Mouse (Mus musculus) embryonic stem cell, embryonic (primary cell): Measurements from ENCODE around the gene Kmo.

Source experiments
- CTCF ChIA-PET, 4 experiments: fragments of 300-600 bp in 2 of 4; fragments of 350-600 bp in 2 of 4; sonication (Branson Sonifier 250); formaldehyde crosslinking; loops; one replicate each; lab custom pipeline; 2022; ENCODE audit warnings: inconsistent platforms in 2 of 4; lab: Charles Lee
- POLR2A ChIA-PET, 4 experiments: fragments of 300-600 bp in 2 of 4; fragments of 350-600 bp in 2 of 4; sonication (Branson Sonifier 250); formaldehyde crosslinking; loops; one replicate each; lab custom pipeline; 2022; ENCODE audit warnings: antibody characterized with exemption in 4 of 4, inconsistent platforms in 1 of 4; lab: Charles Lee

The Kmo gene

GRCm38 (mm10) chr1:175619814-175620431, at the start of gene Kmo:
Gene Kmo (plus strand): TSS chr1:175620381.
- CTCF ChIA-PET = no interaction called here
- POLR2A ChIA-PET = interaction anchor here in 1 of 4 experiments (0.7 kb wide), 1 partner anchor 38 kb away, joined by 3 read pairs; no protein-coding TSS in a partner anchor

- CTCF ChIA-PET = no interaction called here
- POLR2A ChIA-PET = no interaction called here
These were observed 46.1 kb upstream of the Kmo start for GRCm38 (mm10) chr1:175574129-175574528.

DNA sequence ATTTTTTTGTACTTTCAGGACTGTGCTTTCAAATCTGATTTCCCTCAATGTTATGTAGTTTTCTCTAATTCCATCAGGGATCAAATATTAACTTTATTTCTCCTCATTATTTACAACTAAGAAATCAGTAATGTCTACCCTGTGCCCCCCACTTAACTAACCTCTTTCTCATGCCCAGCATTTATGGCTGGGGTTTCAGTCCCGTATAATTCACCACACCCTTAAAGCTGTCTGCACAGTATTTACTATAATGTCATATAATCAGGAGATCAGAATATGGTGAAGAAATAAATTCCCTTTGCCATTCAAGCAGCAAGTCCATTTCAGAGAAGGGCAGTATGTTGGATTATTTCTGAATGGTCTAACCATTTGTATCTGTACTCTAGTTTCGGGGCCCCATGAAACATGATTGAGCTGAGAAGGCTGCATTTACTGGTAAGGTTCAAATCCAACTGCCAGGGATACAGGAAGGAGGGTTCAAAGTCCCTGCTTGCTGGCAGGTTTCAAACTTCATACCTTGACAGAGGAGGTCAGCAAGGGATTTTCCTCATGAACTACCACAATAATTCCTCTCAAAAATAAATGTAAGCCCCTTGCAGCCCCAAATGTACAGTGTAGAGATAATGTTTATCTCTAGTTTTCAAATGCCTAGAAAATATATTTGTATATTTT, 41.6 kb upstream of the Kmo start:
- CTCF ChIA-PET = no interaction called here
- POLR2A ChIA-PET = interaction anchor here in 2 of 4 experiments (0.6 to 1.1 kb wide), 2 partner anchors 67 to 155 kb away, joined by 3 read pairs; no protein-coding TSS in a partner anchor

DNA sequence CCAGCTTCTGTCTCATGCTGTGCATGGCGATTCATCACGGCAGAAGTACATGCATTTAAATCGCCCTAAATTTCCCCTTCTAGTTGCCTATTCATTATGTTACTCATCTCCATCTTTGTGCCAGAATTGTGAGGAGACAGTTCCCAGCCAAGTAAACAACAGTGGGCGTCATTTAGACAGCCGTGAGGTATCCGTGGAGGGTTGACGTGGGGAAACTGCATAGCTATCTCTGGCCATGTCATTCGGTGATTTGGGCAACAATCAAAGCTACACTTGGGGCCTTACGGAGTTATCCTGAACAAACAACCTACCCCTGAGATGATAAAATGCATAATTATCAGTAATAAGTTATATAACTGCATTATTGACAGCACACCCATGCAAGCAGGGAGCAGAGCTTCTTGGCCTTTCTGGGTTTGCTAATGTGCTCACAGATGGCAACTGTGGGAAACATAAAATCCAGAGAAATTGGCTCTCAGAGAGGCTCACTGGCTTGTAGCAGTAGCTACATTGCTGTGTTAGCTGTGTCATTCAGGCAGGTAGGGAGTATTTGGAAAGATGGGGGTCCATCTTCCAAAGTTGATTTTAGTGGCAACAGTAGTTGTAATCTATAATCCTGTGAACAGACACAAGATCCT, 40.5 kb upstream of the Kmo start:
- CTCF ChIA-PET = interaction anchor here in 1 of 4 experiments (0.5 kb wide), 1 partner anchor 538 kb away, joined by 3 read pairs; no protein-coding TSS in a partner anchor

DNA sequence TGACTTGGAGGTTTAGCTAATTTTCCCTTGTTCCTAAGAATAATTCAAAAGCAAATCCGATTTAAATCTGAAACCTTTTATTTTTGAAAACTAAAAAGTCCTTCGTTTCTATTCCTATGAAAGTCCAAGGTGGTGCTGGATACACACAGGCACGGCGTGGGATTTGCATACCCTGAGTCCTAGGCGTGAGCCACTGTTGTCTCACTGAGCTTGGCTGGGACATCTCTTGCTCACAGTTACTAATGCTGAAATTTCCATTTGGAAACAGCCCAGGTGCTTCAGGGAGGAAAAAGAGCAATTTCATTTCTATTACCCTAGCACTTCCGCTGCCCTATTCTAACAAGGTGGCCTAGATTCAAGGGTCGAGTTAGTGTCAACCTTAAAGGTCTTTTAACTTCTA, 39.8 kb upstream of the Kmo start:
- POLR2A ChIA-PET = interaction anchor here in 1 of 4 experiments (0.6 kb wide), 1 partner anchor 12 kb away, joined by 3 read pairs; no protein-coding TSS in a partner anchor
- CTCF ChIA-PET = interaction anchor here in 1 of 4 experiments (0.5 kb wide), 1 partner anchor 539 kb away, joined by 3 read pairs; no protein-coding TSS in a partner anchor

More for the DNA sequence above, 40.5 kb upstream of the Kmo start:
- POLR2A ChIA-PET = no interaction called here

DNA sequence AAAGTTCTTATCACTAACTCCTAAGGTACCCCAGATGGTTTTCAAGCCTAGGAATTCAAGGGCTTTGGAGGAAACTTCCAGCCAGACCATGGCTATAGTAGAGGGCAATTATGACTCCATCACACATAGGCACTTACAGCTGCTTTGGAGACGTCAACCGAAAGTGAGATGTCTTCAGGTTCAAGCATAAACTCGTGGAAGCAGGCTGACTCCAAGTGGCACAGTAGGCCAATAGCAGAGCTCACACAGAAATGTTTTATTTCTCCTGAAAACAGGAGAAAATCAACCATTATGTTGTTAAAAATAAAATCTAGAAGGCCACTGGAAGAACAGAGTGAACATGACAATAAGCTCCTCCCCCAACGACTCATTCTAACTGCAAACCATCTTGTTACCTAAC, 37.4 kb upstream of the Kmo start:
- ChIA-PET CTCF (no interaction called here), POLR2A (no interaction called here)

DNA sequence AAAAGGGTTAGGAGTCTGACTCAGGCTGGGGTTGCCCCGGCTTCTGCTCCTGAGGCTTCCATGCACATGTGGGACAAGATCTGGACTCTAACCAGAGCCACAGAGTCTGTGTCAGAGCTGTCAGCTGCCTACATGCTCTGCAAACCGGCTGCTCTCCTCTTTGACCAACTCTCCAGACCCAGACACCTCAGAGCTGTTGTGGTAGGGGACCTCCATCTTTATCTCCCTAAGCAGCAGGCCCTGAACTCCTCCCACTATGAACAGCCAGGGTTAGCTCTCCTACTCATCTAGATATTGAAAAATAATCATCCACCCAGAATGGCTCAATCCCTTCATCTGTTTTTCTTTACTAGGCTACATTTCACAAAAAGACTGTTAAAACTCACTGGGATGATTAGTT, 34.9 kb upstream of the Kmo start:
- ChIA-PET CTCF (no interaction called here), POLR2A (no interaction called here)

DNA sequence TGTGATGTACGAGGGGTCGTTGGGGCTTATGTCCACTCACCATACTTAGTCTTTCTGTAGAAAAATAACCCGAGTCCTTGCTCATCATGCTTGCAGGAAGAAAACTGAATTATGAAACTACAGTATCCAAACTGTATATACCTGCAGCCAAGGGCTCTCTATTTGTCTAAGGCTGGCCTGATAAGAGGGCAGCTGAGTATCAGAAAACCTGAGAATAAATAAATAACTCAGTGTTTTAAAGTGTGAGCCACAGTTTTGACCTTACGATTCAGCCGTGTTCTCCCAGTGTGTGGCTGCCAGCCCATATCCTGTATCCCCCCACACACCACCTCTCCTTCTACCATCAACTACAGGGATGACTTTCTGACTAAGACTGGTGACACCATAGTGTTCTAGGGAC, 33.5 kb upstream of the Kmo start:
- ChIA-PET CTCF (interaction anchor here in 1 of 4 experiments (0.7 kb wide), 1 partner anchor 636 kb away, joined by 3 read pairs; no protein-coding TSS in a partner anchor), POLR2A (no interaction called here)

- CTCF ChIA-PET = interaction anchor here in 1 of 4 experiments (0.7 kb wide), 1 partner anchor 183 kb away, joined by 5 read pairs; no protein-coding TSS in a partner anchor
- POLR2A ChIA-PET = no interaction called here
These were observed 27.3 kb upstream of the Kmo start for GRCm38 (mm10) chr1:175592832-175593231.

GRCm38 (mm10) chr1:175602231-175602630, 17.9 kb upstream of the Kmo start:
- ChIA-PET POLR2A (no interaction called here), CTCF (no interaction called here)

- CTCF ChIA-PET = no interaction called here
- POLR2A ChIA-PET = no interaction called here
These were observed 16.8 kb upstream of the Kmo start for GRCm38 (mm10) chr1:175603390-175603789.

DNA sequence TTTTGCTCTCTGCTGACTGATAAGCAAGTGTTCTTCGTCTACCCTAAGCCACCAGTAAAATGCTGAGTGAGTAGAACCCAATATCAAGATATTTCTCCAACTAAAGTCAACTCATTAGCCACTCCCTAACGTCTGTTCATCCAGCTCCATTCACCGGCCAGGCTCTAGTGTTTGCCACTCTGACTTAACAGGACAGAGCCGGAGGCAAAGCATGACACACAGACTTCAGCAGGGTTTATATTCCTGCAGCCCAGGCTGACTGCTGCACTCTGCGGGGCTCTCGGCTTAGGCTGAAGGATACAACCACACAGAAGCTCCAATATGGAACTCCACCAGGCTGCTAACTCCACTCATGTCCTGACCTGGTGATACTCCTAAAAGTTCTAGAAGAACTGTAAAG, 12.9 kb upstream of the Kmo start:
- CTCF ChIA-PET = no interaction called here
- POLR2A ChIA-PET = interaction anchor here in 1 of 4 experiments (2.2 kb wide), 1 partner anchor 18 kb away, joined by 7 read pairs; the partner anchor contains the start of gene Fh1

DNA sequence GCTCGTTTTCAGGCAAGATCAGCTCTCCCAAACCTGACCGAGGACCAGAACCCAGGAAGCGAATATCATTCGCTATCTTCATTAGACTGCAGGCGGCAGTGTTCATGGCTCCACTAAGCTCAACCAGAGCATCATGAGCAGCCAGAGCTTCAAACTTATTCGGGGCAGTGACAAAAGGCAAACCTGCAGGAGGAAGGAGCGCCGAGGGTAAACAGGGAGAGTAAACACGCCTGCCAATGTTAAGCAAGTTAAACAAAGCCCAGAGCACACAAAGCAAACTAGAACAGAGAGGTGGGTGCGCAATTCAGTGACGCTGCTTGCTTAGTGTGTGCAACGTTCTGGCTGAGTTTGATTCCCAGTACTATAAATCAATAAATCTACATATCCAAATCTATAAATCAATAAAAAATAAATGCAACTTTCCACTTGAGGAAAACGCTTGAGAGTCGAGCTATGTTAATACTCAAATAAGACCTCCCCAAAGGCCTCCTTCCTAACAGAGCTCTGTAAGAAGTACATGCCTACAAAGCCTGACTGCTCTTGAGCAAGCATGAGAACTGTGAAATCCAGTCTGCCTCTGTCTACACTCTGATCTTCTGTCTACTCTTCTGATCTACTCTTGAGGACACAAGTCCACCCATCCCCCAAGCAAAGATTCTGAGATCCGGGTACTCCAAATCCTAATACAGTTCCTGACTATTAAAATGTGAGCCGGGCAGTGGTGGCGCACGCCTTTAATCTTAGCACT, 12.2 kb upstream of the Kmo start:
- ChIA-PET CTCF (no interaction called here), POLR2A (interaction anchor here in 1 of 4 experiments (0.9 to 2.2 kb wide), 2 partner anchors 17 to 85 kb away, joined by 3 to 7 read pairs; partner anchors contain the start of genes Chml, Fh1 and Opn3)

DNA sequence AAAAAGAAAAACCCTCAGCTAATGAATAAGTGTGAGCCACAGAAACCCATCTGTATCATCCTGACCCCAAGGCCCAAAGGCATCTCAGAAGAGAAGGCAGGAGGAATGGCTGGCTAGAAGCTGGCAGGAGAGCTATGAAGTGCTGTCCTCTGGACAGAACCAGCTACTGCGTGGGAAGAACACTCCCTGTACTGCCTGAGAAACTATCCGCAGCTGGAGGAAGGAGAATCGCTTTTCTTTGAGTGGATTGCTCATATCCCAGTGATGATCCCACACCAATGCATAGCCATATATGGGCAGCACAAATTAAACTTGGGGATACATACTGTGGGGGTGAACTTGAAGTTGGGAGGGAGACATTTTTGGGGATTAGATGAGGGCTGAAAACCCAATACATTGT, 11.5 kb upstream of the Kmo start:
- ChIA-PET CTCF (no interaction called here), POLR2A (interaction anchor here in 1 of 4 experiments (0.9 to 2.2 kb wide), 2 partner anchors 17 to 84 kb away, joined by 3 to 7 read pairs; partner anchors contain the start of genes Chml, Fh1 and Opn3)

DNA sequence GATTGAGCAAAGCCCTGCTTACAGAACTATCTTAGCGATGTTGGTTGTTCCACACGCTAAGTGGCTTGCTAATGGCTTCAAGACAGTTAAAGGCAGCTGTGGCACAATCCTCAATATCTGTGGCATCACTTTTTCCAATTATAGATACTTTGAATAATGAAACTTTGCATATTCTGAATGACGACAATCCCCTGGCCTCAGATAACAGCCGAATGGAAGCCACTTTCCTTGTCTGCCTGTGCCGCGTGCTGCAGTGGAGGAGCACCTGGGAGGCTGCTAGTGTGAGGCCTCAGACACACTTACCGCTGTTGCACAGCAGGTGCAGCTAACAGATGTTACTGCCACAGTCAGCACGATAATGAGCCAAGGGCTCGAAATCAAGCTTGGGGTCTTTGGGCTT, 5.2 kb upstream of the Kmo start:
- CTCF ChIA-PET = interaction anchor here in 1 of 4 experiments (0.6 kb wide), 1 partner anchor 308 kb away, joined by 3 read pairs; no protein-coding TSS in a partner anchor
- POLR2A ChIA-PET = interaction anchor here in 2 of 4 experiments (0.9 to 2.2 kb wide), 2 partner anchors 10 kb away, joined by 5 to 10 read pairs; partner anchors contain the start of gene Fh1 (in 2 of the 2)

GRCm38 (mm10) chr1:175623656-175624055, 3.5 kb downstream of the Kmo start:
- POLR2A ChIA-PET = interaction anchor here in 1 of 4 experiments (0.5 to 0.6 kb wide), 2 partner anchors 13 to 24 kb away, joined by 3 to 4 read pairs; no protein-coding TSS in a partner anchor
- CTCF ChIA-PET = no interaction called here

GRCm38 (mm10) chr1:175625257-175625879, 5.2 kb downstream of the Kmo start, which contains the start of gene Fh1:
Gene Fh1 (minus strand): TSS chr1:175625635.
- ChIA-PET CTCF (interaction anchor here (0.6 to 1.4 kb wide), 6 partner anchors 26 to 1088 kb away, joined by 3 to 5 read pairs (median 3); no protein-coding TSS in a partner anchor), POLR2A (interaction anchor here in 3 of 4 experiments (0.5 to 2.2 kb wide), 15 partner anchors 9 to 156 kb away, joined by 3 to 13 read pairs (median 4); partner anchors contain the start of genes Chml (in 2 of the 3) and Opn3 (in 2 of the 3))
